Mouse (Mus musculus) testis, adult 2 months (tissue): ENCODE data around the gene Dynlrb2.

Experiments
- CTCF ChIP-seq: fragments of 200-500 bp; IDR thresholded peaks from 2 replicates; pipeline ENCODE4 v1.5.1; 2012; ENCODE audit warnings: low read depth, mild to moderate bottlenecking, inconsistent platforms, low read length, moderate library complexity; ENCODE audit not compliant: control insufficient read depth, insufficient read depth, insufficient replicate concordance
- POLR2A ChIP-seq: fragments of 200-500 bp; IDR thresholded peaks from 2 replicates; pipeline ENCODE4 v1.6.1; 2012; ENCODE audit warnings: low read depth, mild to moderate bottlenecking, inconsistent platforms, low read length, moderate library complexity; ENCODE audit not compliant: control insufficient read depth

- no peak for TF ChIP-seq CTCF
- TF ChIP-seq POLR2A = no peak
These were observed 4.5 kb upstream of the Dynlrb2 start for GRCm38 (mm10) chr8:116500057-116500809.
